Mouse (Mus musculus) CH12.LX (cell line): Measurements from ENCODE around the gene Gm10972.

ENCODE experiments used
- CTCF ChIP-seq, 2 experiments: IDR thresholded peaks in 1 of 2; conservative IDR thresholded peaks in 1 of 2; 2 replicates each; pipeline ENCODE4 v1.5.1; 2011 to 2012; ENCODE audit warnings: low read depth in 2 of 2, low read length in 2 of 2, improper control_type of control experiment in 1 of 2, inconsistent platforms in 1 of 2, mild to moderate bottlenecking in 1 of 2, moderate library complexity in 1 of 2
- MAFK ChIP-seq: IDR thresholded peaks from 2 replicates; pipeline ENCODE4 v1.6.1; 2011; ENCODE audit warnings: low read length, improper control_type of control experiment; ENCODE audit not compliant: insufficient replicate concordance
- MEF2A ChIP-seq: IDR thresholded peaks from 2 replicates; pipeline ENCODE4 v1.6.1; 2014; ENCODE audit warnings: low read depth, mild to moderate bottlenecking, inconsistent platforms, low read length, improper control_type of control experiment, borderline replicate concordance
- TCF12 ChIP-seq: IDR thresholded peaks from 2 replicates; pipeline ENCODE4 v1.6.1; 2014; ENCODE audit warnings: low read depth, mild to moderate bottlenecking, inconsistent platforms, low read length, improper control_type of control experiment
- USF1 ChIP-seq: IDR thresholded peaks from 2 replicates; pipeline ENCODE4 v1.6.1; 2014; ENCODE audit warnings: low read depth, mild to moderate bottlenecking, inconsistent platforms, low read length, improper control_type of control experiment
- ZC3H11A ChIP-seq: IDR thresholded peaks from 2 replicates; pipeline ENCODE4 v1.6.1; 2012; ENCODE audit warnings: low read depth, mild to moderate bottlenecking, inconsistent platforms, low read length, improper control_type of control experiment

DNA sequence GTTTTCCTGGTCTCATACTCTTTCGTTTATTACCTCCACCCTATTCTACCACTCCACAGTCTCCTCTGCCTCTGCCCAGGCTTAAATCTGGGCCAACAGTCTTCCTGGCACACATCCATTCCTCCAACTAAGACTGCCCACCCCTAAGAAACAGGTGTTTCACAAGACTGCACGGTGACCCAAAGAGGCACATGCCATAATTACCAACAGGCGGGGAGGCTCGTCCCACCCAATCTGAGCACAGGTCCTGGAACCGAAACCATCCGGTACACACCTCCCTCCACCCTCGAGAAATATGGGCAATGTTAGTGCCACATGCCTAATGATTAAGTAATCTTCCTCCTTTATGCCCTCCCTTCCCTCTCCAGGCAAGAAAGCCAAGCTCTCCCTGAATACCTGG is 7.5 kb downstream of the Gm10972 start:
- TF ChIP-seq MAFK (no peak), TCF12 (no peak), CTCF (conservative IDR thresholded peaks at IDR 0.05 in 1 of 2, IDR thresholded peaks at IDR 0.05 in 1 of 2; ENCODE audit: low read depth in 2 of 2, low read length in 2 of 2) (no peak), ZC3H11A (no peak), MEF2A (no peak), USF1 (no peak)
